Mouse (Mus musculus): ENCODE results near the gene Bcl9l. TPM values are rescaled to one million over a fixed set of nuclear protein-coding genes. Genes with fewer than 3 reads are reported as not detected.
"Not testable (repeated sequence)": the region's sequence is repeated elsewhere in the genome, so short reads cannot be mapped to it uniquely, and the experiment has no call there.

Gene Bcl9l
- 16.9 and 18.7 TPM in 2 replicates for polyA plus RNA-seq (2014; fragmentation: Nextera tagmentation; extraction: Ambion mirVana)

DNA sequence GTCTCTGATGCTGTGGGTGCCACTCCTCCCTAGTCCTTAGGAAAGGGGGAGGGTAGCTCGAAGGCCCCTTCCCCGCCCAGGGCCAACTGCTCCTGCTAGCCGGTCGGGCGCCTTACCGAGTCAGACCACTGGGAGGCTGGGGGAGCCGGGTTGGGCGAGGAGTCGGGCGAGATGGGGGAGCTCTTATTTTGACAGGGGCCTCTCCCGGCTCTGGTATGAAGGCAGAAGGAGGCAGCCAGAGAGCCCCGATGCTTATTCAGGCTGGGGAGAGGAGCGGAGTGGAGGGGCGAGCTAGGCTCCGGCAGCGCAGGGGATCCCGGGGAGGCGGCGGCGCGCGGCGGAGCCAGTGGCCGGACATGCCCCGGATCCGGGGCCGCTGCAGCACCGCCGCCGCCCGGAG lies at the start of gene Bcl9l:
Gene Bcl9l, plus strand, starts transcription at position 274 of the 400 bp plus-strand sequence.
- peak within 1 kb of the TSS; percentile 70 for H3K4me2 ChIP-seq (ENCODE audit: low read depth, low read length)
- 0% methylated on average over 10 of the region's 31 CpGs for WGBS
- H3K4me1 ChIP-seq (ENCODE audit: control insufficient read depth, insufficient read depth, low read length) = peaks cover 32% of the 10 kb centered on the region
- peak; percentile 77 for ATAC-seq (ENCODE audit: low read depth)
- DNase-seq (ENCODE audit: low spot score) = peak; percentile 98
- no peaks in the 10 kb centered on the region for H3K27me3 ChIP-seq (replicated peaks; ENCODE audit: control insufficient read depth, insufficient read depth, low read length)
- H3K36me3 ChIP-seq (ENCODE audit: control insufficient read depth, insufficient read depth, low read length) = 0 out of 2 replicates have a peak, but pooled peaks cover 7% of the 10 kb centered on the region
- peak within 1 kb of the TSS; percentile 92 for H3K9ac ChIP-seq (ENCODE audit: low read depth, low read length)
- peak within 1 kb of the TSS; percentile 95 for H3K27ac ChIP-seq (replicated peaks; ENCODE audit: low read depth, low read length)
- H3K9me3 ChIP-seq (ENCODE audit: control insufficient read depth, low read length) = no peaks in the 10 kb centered on the region
- peak within 1 kb of the TSS; percentile 82 for H3K4me3 ChIP-seq (ENCODE audit: low read depth, low read length)

DNA sequence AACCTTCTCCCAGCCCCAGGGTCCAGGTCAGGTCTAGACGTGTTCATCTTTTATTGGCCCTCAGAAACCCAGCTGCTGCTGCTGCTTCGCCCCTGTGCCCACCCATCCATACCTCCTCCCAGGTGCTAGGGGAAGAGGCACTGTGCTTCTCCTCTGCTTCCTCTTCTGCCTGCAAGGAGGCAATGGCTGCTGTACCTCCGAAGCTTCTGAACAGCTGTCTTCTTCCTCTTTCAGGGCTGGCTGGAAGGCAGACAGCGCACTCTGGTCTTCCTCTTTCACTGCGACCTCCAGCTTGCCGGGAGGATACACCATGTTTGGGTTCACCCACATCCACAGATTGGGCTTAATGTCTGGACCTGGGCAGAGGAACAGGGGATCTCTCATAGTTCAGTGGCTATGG lies 46.9 kb upstream of the Bcl9l start:
- H3K27ac ChIP-seq (replicated peaks; ENCODE audit: low read depth, low read length) = peak overlapping the region; percentile 15; the same call in 1 of the 2 replicates
- H3K9ac ChIP-seq (ENCODE audit: low read depth, low read length) = peak overlapping the region; percentile 30; the same call in 1 of the 2 replicates

DNA sequence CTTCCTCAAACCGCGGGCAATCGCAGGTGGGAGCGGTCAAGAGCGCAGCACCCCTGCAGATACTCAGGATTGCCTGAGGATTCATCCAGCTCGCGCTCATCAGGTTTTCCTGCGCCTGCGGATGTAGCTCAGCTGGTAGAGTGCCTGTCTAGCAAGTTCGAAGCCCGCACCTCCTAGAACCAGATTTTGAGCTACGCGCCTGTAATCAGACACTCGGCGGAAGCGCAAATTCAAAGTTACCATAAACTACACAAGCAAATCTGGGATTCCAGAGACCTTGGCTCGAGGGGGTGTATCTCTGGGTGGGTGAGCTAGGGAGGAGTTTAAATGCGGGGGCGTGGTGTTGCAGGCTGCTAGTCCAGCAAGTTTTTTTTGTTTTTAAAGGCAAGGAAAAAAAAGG lies 41.7 kb upstream of the Bcl9l start, which contains the start of gene Foxr1:
Gene Foxr1, minus strand, starts transcription at position 176 of the 400 bp plus-strand sequence.
- ATAC-seq (ENCODE audit: low read depth) (no peak), DNase-seq (ENCODE audit: low spot score) (no peak)
- 76% methylated on average over 19 of the region's 19 CpGs for WGBS
- no peaks in the 10 kb centered on the region for H3K36me3 ChIP-seq (ENCODE audit: control insufficient read depth, insufficient read depth, low read length)
- H3K27me3 ChIP-seq (replicated peaks; ENCODE audit: control insufficient read depth, insufficient read depth, low read length) = no peaks in the 10 kb centered on the region
- H3K9ac ChIP-seq (ENCODE audit: low read depth, low read length) = no peak within 1 kb of the TSS
- H3K27ac ChIP-seq (replicated peaks; ENCODE audit: low read depth, low read length) = no peak within 1 kb of the TSS
- H3K4me1 ChIP-seq (ENCODE audit: control insufficient read depth, insufficient read depth, low read length) = no peaks in the 10 kb centered on the region
- no peak within 1 kb of the TSS for H3K4me2 ChIP-seq (ENCODE audit: low read depth, low read length)
- H3K9me3 ChIP-seq (ENCODE audit: control insufficient read depth, low read length) = no peaks in the 10 kb centered on the region
- H3K4me3 ChIP-seq (ENCODE audit: low read depth, low read length) = no peak within 1 kb of the TSS

More for the DNA sequence above, 46.9 kb upstream of the Bcl9l start:
- ATAC-seq (ENCODE audit: low read depth) (no peak), DNase-seq (ENCODE audit: low spot score) (no peak)
- no peak overlapping the region for H3K4me3 ChIP-seq (ENCODE audit: low read depth, low read length)
- no peaks in the 10 kb centered on the region for H3K27me3 ChIP-seq (replicated peaks; ENCODE audit: control insufficient read depth, insufficient read depth, low read length)
- no peak overlapping the region for H3K4me2 ChIP-seq (ENCODE audit: low read depth, low read length)
- WGBS = 83% methylated on average over 6 of the region's 6 CpGs
- H3K36me3 ChIP-seq (ENCODE audit: control insufficient read depth, insufficient read depth, low read length) = no peaks in the 10 kb centered on the region
- no peaks in the 10 kb centered on the region for H3K9me3 ChIP-seq (ENCODE audit: control insufficient read depth, low read length)
- H3K4me1 ChIP-seq (ENCODE audit: control insufficient read depth, insufficient read depth, low read length) = 0 out of 2 replicates have a peak, but pooled peaks cover 4% of the 10 kb centered on the region

DNA sequence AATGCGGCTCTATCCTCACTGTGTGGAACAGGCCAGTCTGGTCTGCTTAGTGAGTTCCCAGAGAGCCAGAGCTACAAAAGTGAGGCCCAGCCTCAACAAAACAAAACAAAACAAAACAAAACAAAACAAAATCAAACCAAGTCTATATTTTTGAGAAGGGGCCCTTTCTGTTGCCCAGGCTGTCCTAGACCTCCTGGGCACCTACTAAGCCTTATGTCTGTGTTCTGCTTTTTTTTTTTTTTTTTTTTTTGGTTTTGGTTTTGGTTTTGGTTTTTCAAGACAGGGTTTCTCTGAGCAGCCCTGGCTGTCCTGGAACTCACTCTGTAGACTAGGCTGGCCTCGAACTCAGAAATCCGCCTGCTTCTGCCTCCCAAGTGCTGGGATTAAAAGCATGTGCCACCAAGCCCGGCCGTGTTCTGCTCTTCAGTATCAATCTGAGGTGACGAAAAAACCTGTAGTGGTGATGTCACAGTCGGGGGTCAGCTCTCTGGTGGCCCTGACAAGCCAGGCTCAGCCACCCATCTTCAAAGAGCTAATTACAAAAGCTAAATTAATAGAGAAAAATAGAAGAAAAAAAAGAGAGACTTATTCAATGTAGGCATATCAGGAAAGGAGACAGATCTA lies 38.1 kb upstream of the Bcl9l start:
- not testable (repeated sequence) for H3K4me1 ChIP-seq (ENCODE audit: control insufficient read depth, insufficient read depth, low read length); H3K36me3 ChIP-seq (ENCODE audit: control insufficient read depth, insufficient read depth, low read length); H3K9me3 ChIP-seq (ENCODE audit: control insufficient read depth, low read length); H3K9ac ChIP-seq (ENCODE audit: low read depth, low read length); ATAC-seq (ENCODE audit: low read depth); H3K4me2 ChIP-seq (ENCODE audit: low read depth, low read length); H3K27me3 ChIP-seq (replicated peaks; ENCODE audit: control insufficient read depth, insufficient read depth, low read length); H3K4me3 ChIP-seq (ENCODE audit: low read depth, low read length); DNase-seq (ENCODE audit: low spot score); H3K27ac ChIP-seq (replicated peaks; ENCODE audit: low read depth, low read length)
- WGBS = 81% methylated on average over 7 of the region's 7 CpGs

DNA sequence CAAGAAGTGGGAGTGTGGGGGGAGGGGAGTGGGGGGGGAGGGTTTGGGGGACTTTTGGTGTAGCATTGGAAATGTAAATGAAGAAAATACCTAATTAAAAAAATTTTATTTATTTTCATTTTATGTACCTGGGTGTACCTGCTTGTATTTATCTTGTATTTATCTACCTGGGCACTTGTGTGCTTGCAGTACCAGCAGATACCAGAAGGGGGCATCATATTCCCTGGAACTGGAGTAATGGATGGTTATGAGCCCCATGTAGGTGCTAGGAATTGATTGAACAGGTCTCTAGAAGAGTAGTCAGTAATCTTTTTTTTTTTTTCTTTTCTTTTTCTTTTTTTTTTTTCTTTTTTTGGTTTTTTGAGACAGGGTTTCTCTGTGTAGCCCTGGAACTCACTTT lies 32.2 kb upstream of the Bcl9l start:
- Histone ChIP-seq H3K27ac (replicated peaks; ENCODE audit: low read depth, low read length) (no peak overlapping the region), H3K36me3 (ENCODE audit: control insufficient read depth, insufficient read depth, low read length) (no peaks in the 10 kb centered on the region), H3K4me2 (ENCODE audit: low read depth, low read length) (no peak overlapping the region), H3K9me3 (ENCODE audit: control insufficient read depth, low read length) (no peaks in the 10 kb centered on the region), H3K4me1 (ENCODE audit: control insufficient read depth, insufficient read depth, low read length) (peaks cover 4% of the 10 kb centered on the region; the same call in 1 of the 2 replicates), H3K4me3 (ENCODE audit: low read depth, low read length) (no peak overlapping the region), H3K27me3 (replicated peaks; ENCODE audit: control insufficient read depth, insufficient read depth, low read length) (no peaks in the 10 kb centered on the region), H3K9ac (ENCODE audit: low read depth, low read length) (no peak overlapping the region)
- DNase-seq (ENCODE audit: low spot score) (no peak), ATAC-seq (ENCODE audit: low read depth) (no peak)

- Histone ChIP-seq H3K4me3 (ENCODE audit: low read depth, low read length) (no peak overlapping the region), H3K9me3 (ENCODE audit: control insufficient read depth, low read length) (no peaks in the 10 kb centered on the region), H3K4me2 (ENCODE audit: low read depth, low read length) (peak overlapping the region; percentile 11; the same call in 1 of the 2 replicates), H3K27ac (replicated peaks; ENCODE audit: low read depth, low read length) (peak overlapping the region; percentile 33; the same call in 1 of the 2 replicates), H3K27me3 (replicated peaks; ENCODE audit: control insufficient read depth, insufficient read depth, low read length) (no peaks in the 10 kb centered on the region), H3K36me3 (ENCODE audit: control insufficient read depth, insufficient read depth, low read length) (no peaks in the 10 kb centered on the region), H3K9ac (ENCODE audit: low read depth, low read length) (no peak overlapping the region), H3K4me1 (ENCODE audit: control insufficient read depth, insufficient read depth, low read length) (peaks cover 4% of the 10 kb centered on the region; the same call in 1 of the 2 replicates)
- DNase-seq (ENCODE audit: low spot score) (peak; percentile 77), ATAC-seq (ENCODE audit: low read depth) (peak; percentile 88)
- 6% methylated on average over 13 of the region's 14 CpGs for WGBS
These were observed 28.3 kb upstream of the Bcl9l start for GRCm38 (mm10) chr9:44454132-44454890.

DNA sequence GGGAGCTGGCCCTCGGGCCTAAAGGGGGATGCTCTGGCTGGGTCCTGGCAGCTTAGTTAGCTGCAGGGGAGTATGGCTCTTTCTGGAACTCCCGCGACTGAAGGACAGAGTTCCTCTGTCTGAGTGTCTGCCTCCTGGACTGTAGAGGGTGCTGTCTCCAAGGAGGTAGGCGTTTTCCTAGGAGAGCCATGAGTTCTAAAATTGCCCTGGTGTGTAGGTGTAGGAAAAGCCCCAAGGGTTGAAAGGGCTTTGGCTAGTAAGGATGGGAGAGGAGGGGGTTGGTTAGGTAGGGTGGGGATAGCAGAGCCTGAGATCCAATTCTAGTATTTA lies 27.8 kb upstream of the Bcl9l start, which contains the start of gene Upk2:
Gene Upk2, minus strand, starts transcription at position 86 of the 330 bp plus-strand sequence.
- Histone ChIP-seq H3K36me3 (ENCODE audit: control insufficient read depth, insufficient read depth, low read length) (no peaks in the 10 kb centered on the region), H3K9me3 (ENCODE audit: control insufficient read depth, low read length) (no peaks in the 10 kb centered on the region), H3K27ac (replicated peaks; ENCODE audit: low read depth, low read length) (peak within 1 kb of the TSS; percentile 33; the same call in 1 of the 2 replicates), H3K27me3 (replicated peaks; ENCODE audit: control insufficient read depth, insufficient read depth, low read length) (no peaks in the 10 kb centered on the region), H3K4me3 (ENCODE audit: low read depth, low read length) (no peak within 1 kb of the TSS), H3K4me1 (ENCODE audit: control insufficient read depth, insufficient read depth, low read length) (peaks cover 4% of the 10 kb centered on the region; the same call in 1 of the 2 replicates), H3K9ac (ENCODE audit: low read depth, low read length) (no peak within 1 kb of the TSS), H3K4me2 (ENCODE audit: low read depth, low read length) (peak within 1 kb of the TSS; percentile 11; the same call in 1 of the 2 replicates)
- ATAC-seq (ENCODE audit: low read depth) = peak; percentile 12; the same call in 1 of the 2 replicates
- WGBS = 20% methylated on average over 4 of the region's 4 CpGs
- DNase-seq (ENCODE audit: low spot score) = peak; percentile 32

DNA sequence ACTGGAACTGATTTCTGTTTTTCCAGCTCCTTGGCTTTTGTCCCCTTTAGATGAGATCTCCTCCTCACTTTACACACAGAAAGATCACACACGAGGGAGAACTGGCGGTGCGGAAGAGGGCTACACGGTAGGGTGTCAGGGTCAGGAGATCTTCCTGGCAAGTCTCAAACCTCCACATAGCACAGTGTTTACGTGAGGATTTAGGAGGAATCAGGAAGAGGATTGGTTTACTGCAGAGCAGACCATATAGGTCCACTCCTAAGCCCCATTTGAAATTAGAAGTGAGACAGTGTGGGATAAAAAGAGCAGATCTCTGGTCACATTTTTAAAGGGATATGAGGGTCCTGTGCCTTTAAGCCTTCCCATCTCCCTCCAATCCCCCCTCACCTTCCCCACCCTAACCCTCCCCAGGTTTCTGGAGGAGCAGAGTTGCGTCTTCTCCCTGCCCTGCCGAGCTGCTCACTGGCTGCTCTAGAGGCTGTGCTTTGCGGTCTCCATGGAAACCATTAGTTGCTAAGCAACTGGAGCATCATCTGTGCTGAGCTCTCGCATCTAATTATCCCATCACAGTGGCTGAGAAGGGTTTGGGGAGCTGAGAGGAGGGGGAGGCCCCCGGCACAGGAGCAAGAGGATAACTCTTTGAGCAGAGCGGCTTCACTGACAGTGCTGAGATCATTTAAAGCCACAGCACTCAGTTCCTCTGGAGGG lies 25.4 kb upstream of the Bcl9l start:
- Histone ChIP-seq H3K4me3 (ENCODE audit: low read depth, low read length) (no peak overlapping the region), H3K27me3 (replicated peaks; ENCODE audit: control insufficient read depth, insufficient read depth, low read length) (no peaks in the 10 kb centered on the region), H3K27ac (replicated peaks; ENCODE audit: low read depth, low read length) (no peak overlapping the region), H3K9ac (ENCODE audit: low read depth, low read length) (0 out of 2 replicates have a peak overlapping the region, but pooled peaks have one; percentile 19), H3K4me2 (ENCODE audit: low read depth, low read length) (peak overlapping the region; percentile 24; the same call in 1 of the 2 replicates), H3K36me3 (ENCODE audit: control insufficient read depth, insufficient read depth, low read length) (no peaks in the 10 kb centered on the region), H3K9me3 (ENCODE audit: control insufficient read depth, low read length) (no peaks in the 10 kb centered on the region), H3K4me1 (ENCODE audit: control insufficient read depth, insufficient read depth, low read length) (peaks cover 4% of the 10 kb centered on the region; the same call in 1 of the 2 replicates)
- peak; percentile 93 for DNase-seq (ENCODE audit: low spot score)
- 8% methylated on average over 11 of the region's 11 CpGs for WGBS
- ATAC-seq (ENCODE audit: low read depth) = peak; percentile 92
